15 mouse cellular contexts compared by ENCODE assay signal in the genomic region with DNA sequence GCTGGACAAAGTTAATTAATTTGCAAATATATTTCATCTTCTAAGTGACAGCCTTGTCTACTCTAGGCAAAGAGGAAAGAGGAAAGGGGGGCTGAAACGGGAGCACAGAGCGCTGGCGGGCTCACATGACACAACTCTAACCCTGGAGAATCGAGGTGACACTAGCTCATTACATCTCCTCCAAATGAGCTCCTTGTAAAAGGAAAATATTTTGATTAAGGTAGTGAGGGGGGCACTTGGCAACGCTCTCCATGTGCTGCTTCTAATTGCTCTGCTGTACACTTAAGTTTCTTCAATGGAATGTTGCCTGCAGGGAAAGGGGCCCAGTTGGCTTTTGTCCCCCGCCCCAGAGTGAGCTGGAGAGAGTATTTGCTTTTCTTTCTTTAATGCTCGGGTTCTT.
A peak's percentile ranks its signal among the peaks of the same experiment; 100 is the strongest.
DNase-seq lines count a peak whose midpoint lies in the region; ATAC-seq lines count a peak whose summit lies in the region.
"Had no signal": no experiment of that assay in that cellular context is flagged by ENCODE, and none has a peak within 500 bp of the region (broad histone marks: within the 10 kb centered on the region; RNA-seq: fewer than 3 reads in every experiment).

No protein-coding gene starts in this region.

- no peaks in the 10 kb centered on the region for H3K9me3 ChIP-seq in neural tube, embryonic 11.5 days (ENCODE audit: control insufficient read depth, low read length)
- H3K9me3 ChIP-seq in forebrain, embryonic 14.5 days (replicated peaks; ENCODE audit: control insufficient read depth, low read length), result no peaks in the 10 kb centered on the region
- no peaks in the 10 kb centered on the region for H3K9me3 ChIP-seq in limb, embryonic 10.5 days (replicated peaks)

- H3K9ac ChIP-seq in neural tube, embryonic 11.5 days (ENCODE audit: low read length), result no peak overlapping the region
- no peak overlapping the region for H3K9ac ChIP-seq in forebrain, embryonic 14.5 days (ENCODE audit: low read length)

- ATAC-seq in neural tube, embryonic 11.5 days (ENCODE audit: insufficient read depth, low FRiP score, low TSS enrichment), result no peak
- ATAC-seq in forebrain, embryonic 14.5 days, result peak; percentile 92
- ATAC-seq: CD4-positive, CD25-positive, alpha-beta regulatory T cell, adult 4 months; Patski had no signal

- H3K4me2 ChIP-seq in neural tube, embryonic 11.5 days (ENCODE audit: low read depth), result no peak overlapping the region
- H3K4me2 ChIP-seq in forebrain, embryonic 14.5 days (ENCODE audit: low read length), result no peak overlapping the region

- H3K27ac ChIP-seq in neural tube, embryonic 11.5 days (ENCODE audit: low read depth, low read length), result no peak overlapping the region
- no peak overlapping the region for H3K27ac ChIP-seq in forebrain, embryonic 14.5 days (ENCODE audit: low read depth, low read length)
- H3K27ac ChIP-seq in limb, embryonic 10.5 days, result no peak overlapping the region

- no peak overlapping the region for H3K4me3 ChIP-seq in neural tube, embryonic 11.5 days (ENCODE audit: low read depth, low read length)
- no peak overlapping the region for H3K4me3 ChIP-seq in forebrain, embryonic 14.5 days (ENCODE audit: low read depth, low read length)
- no peak overlapping the region for H3K4me3 ChIP-seq in limb, embryonic 10.5 days

- no peaks in the 10 kb centered on the region for H3K36me3 ChIP-seq in neural tube, embryonic 11.5 days (ENCODE audit: control insufficient read depth, insufficient read depth, low read length)
- H3K36me3 ChIP-seq in forebrain, embryonic 14.5 days (ENCODE audit: control insufficient read depth, insufficient read depth, low read length), result no peaks in the 10 kb centered on the region
- no peaks in the 10 kb centered on the region for H3K36me3 ChIP-seq in limb, embryonic 10.5 days

- WGBS in neural tube, embryonic 11.5 days, result 46% methylated on average over 7 of the region's 7 CpGs
- WGBS in forebrain, embryonic 14.5 days, result 7% methylated on average over 7 of the region's 7 CpGs
- 39% methylated on average over 7 of the region's 7 CpGs for WGBS in limb, embryonic 10.5 days

- H3K27me3 ChIP-seq in neural tube, embryonic 11.5 days (ENCODE audit: control insufficient read depth, insufficient read depth, low read length), result no peaks in the 10 kb centered on the region
- H3K27me3 ChIP-seq in forebrain, embryonic 14.5 days (replicated peaks; ENCODE audit: control insufficient read depth, insufficient read depth, low read length), result no peaks in the 10 kb centered on the region
- no peaks in the 10 kb centered on the region for H3K27me3 ChIP-seq in limb, embryonic 10.5 days (ENCODE audit: low read depth, poor library complexity, severe bottlenecking)
- H3K27me3 ChIP-seq: Patski had no signal

- no peaks in the 10 kb centered on the region for H3K4me1 ChIP-seq in neural tube, embryonic 11.5 days (ENCODE audit: control insufficient read depth, insufficient read depth, low read length)
- H3K4me1 ChIP-seq in forebrain, embryonic 14.5 days (ENCODE audit: control insufficient read depth, insufficient read depth, low read length), result peaks cover 9% of the 10 kb centered on the region
- peaks cover 5% of the 10 kb centered on the region; the same call in 1 of the 2 replicates for H3K4me1 ChIP-seq in limb, embryonic 10.5 days

- peak; percentile 10 for DNase-seq in neural tube, embryonic 11.5 days (ENCODE audit: low spot score)
- DNase-seq in neural tube, embryonic 10.5 days (ENCODE audit: extremely low spot score, low spot score), result no peak
- peak; percentile 81 for DNase-seq in forebrain, embryonic 14.5 days (ENCODE audit: low spot score)
- DNase-seq in limb, embryonic 10.5 days (ENCODE audit: low spot score), result peak; percentile 27
- DNase-seq in retina, postnatal 1 day, result peak; percentile 53
- no peak for DNase-seq in gastrocnemius, postnatal 10 days
- DNase-seq in frontal cortex, postnatal 36 days (ENCODE audit: low spot score in 2 of 2), result no peak
- no peak for DNase-seq in left cerebral cortex, adult 18-20 months (ENCODE audit: low spot score in 2 of 2)
- DNase-seq: adrenal gland, postnatal 14 days; cerebellum, adult 18-20 months; kidney, postnatal 25 days; left cerebral cortex, postnatal 4 days; thymus, adult 2 months had no signal

Comparison
In these comparisons a context has a peak if more than half of its experiments do, and no peak if none do; other contexts are left out.
1. DNase-seq: peak in neural tube, embryonic 11.5 days (single experiment), forebrain, embryonic 14.5 days (single experiment), limb, embryonic 10.5 days (single experiment) and retina, postnatal 1 day (single experiment); none in neural tube, embryonic 10.5 days (single experiment), gastrocnemius, postnatal 10 days (single experiment), frontal cortex, postnatal 36 days (0 of 2) and left cerebral cortex, adult 18-20 months (0 of 2).